Mouse (Mus musculus) heart, embryonic 10.5 days (tissue): Measurements from ENCODE around the gene Neurog1. TPM values are rescaled to one million over a fixed set of nuclear protein-coding genes. Genes with fewer than 3 reads are reported as not detected.
A peak's percentile ranks its signal among the peaks of the same experiment; 100 is the strongest.

Experiments used
- DNase-seq: peaks from one replicate; pipeline ENCODE4 v3.0.0-alpha.2; 2017; ENCODE audit warnings: low spot score
- H3K27ac ChIP-seq: fragments of 300-500 bp; sonication (generic); 2 replicates; pipeline ENCODE4 v1.5.1; 2016; ENCODE audit warnings: mild to moderate bottlenecking
- H3K27me3 ChIP-seq: fragments of 300-500 bp; sonication (generic); 2 replicates; pipeline ENCODE4 v1.6.1; 2016; ENCODE audit warnings: mild to moderate bottlenecking; ENCODE audit not compliant: poor library complexity, insufficient read depth, severe bottlenecking
- H3K36me3 ChIP-seq: fragments of 300-500 bp; sonication (generic); 2 replicates; pipeline ENCODE4 v1.6.1; 2016; ENCODE audit warnings: mild to moderate bottlenecking, moderate library complexity
- H3K4me1 ChIP-seq: fragments of 300-500 bp; sonication (generic); 2 replicates; pipeline ENCODE4 v1.6.1; 2016; ENCODE audit warnings: mild to moderate bottlenecking
- H3K4me3 ChIP-seq: fragments of 300-500 bp; sonication (generic); 2 replicates; pipeline ENCODE4 v1.5.1; 2016; ENCODE audit warnings: mild to moderate bottlenecking, moderate library complexity
- H3K9me3 ChIP-seq: fragments of 300-500 bp; sonication (generic); 2 replicates; pipeline ENCODE4 v1.6.1; 2016; ENCODE audit warnings: mild to moderate bottlenecking, moderate library complexity
- WGBS: fragments of 180-500 bp; shearing (Covaris S2); methylation state at CpG from one replicate; pipeline ENCODE4 v1.1.7; 2016; 5-methylcytosine and 5-hydroxymethylcytosine counted together
- polyA plus RNA-seq: library from polyadenylated mRNA; unstranded; fragments of >200 nt; fragmentation: Nextera tagmentation; extraction: Ambion mirVana; gene quantifications from 2 replicates; pipeline ENCODE4 v1.2.1, GENCODE M21; 2016

The Neurog1 gene
- polyA plus RNA-seq, 1 experiment from 2014 or later = 0.20 TPM

DNA sequence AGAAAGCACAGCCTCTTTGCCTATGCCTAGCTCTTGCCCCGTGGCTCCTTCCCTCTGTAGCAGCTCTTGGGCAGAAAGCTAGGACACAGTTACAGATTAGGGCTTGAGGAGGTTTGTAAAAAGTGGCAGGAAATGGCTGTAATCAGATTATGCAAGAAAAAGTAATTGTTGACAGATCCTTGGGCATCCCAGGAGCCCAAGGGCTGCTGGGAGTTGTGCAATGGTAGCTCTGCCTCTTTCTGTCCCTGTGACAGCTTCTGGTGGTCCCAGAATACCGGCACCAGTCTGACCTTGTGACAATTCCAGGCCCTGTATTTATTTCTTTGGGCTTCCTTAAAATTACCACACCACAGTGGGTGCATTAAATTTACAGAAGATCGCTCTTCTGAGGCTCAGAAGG is 1.4 kb upstream of the Neurog1 start:
- 17% methylated on average over 3 of the region's 3 CpGs for WGBS

DNA sequence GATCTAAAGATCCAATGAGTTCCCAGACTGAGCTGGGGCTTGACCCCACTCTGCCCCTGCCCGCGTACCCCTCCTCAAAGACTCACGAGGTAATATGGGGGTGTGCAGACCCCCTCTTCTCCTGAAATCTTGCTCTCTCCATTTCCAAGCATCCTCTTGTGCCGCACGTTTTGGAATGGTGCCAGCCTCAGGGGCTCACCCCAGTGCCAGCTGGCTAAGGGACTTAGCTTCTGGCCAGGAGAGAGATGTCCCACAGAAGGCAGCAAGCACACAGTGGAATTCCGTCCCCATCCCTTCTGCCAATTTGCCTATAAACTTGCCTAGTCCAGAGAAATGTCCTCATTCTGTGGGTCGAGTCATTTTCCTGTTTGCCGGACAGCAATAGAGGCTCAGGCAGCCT is 820 bp upstream of the Neurog1 start:
- WGBS = 17% methylated on average over 8 of the region's 8 CpGs
- DNase-seq = no peak
- no peak overlapping the region for H3K27ac ChIP-seq
- no peaks in the 10 kb centered on the region for H3K36me3 ChIP-seq
- peaks cover 15% of the 10 kb centered on the region for H3K4me1 ChIP-seq
- no peaks in the 10 kb centered on the region for H3K9me3 ChIP-seq
- H3K27me3 ChIP-seq = peaks cover 100% of the 10 kb centered on the region
- peak overlapping the region; percentile 52; the same call in 1 of the 2 replicates for H3K4me3 ChIP-seq

More for the DNA sequence above, 1.4 kb upstream of the Neurog1 start:
- peaks cover 99% of the 10 kb centered on the region for H3K27me3 ChIP-seq
- H3K4me1 ChIP-seq = peaks cover 15% of the 10 kb centered on the region
- no peaks in the 10 kb centered on the region for H3K9me3 ChIP-seq
- no peaks in the 10 kb centered on the region for H3K36me3 ChIP-seq
- H3K27ac ChIP-seq = no peak overlapping the region
- no peak for DNase-seq
- no peak overlapping the region for H3K4me3 ChIP-seq

GRCm38 (mm10) chr13:56251176-56251923 is 613 bp downstream of the Neurog1 start:
- H3K4me3 ChIP-seq = peak overlapping the region; percentile 52
- no peaks in the 10 kb centered on the region for H3K9me3 ChIP-seq
- peaks cover 100% of the 10 kb centered on the region for H3K27me3 ChIP-seq
- WGBS = 2% methylated on average over 58 of the region's 59 CpGs
- no peaks in the 10 kb centered on the region for H3K36me3 ChIP-seq
- H3K4me1 ChIP-seq = peaks cover 15% of the 10 kb centered on the region
- no peak overlapping the region; the same call in 1 of the 2 replicates for H3K27ac ChIP-seq
- DNase-seq = no peak

- WGBS = 2% methylated on average over 14 of the region's 14 CpGs
- Histone ChIP-seq H3K4me3 (no peak overlapping the region), H3K27ac (no peak overlapping the region)
Observed at GRCm38 (mm10) chr13:56250551-56251161, 1.3 kb downstream of the Neurog1 start.

DNA sequence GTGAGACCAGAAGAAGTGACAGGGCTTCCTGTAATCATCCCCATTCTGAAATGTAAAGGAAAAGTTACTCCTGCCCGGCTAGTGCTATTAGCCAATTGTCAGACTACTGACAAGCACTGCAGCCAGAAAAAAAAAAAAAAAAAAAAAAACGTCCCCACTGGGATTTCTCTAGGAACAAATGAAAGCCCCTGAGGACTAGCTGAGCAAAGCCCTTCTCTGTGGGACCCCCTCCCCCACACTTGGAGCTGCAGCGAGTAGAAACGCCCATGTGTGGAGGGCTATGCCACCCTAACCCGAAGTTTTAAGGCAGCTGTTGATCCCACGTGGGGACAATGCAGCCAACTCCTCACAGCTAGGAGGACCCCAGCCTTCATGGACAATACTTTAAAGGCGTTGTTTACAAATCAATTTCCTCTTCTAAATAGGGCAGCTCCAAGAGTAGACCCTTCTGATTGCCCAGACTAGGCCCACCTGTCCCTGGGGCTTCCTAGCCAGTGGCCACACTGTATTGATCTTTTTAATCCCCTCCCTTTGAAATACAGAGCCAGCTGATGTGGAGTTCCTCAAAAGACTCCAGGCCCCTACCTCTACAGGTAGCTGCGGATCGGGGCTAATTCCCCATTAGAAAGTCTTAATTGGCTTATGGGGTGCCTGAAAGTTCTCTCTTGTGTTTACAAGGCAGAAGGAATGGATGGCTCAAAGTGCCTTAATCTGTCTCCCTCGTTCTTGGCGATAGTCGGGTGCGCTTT is 2.2 kb downstream of the Neurog1 start:
- no peak for DNase-seq

More at GRCm38 (mm10) chr13:56250551-56251161, 1.3 kb downstream of the Neurog1 start:
- no peaks in the 10 kb centered on the region for H3K9me3 ChIP-seq
- peaks cover 15% of the 10 kb centered on the region for H3K4me1 ChIP-seq
- H3K27me3 ChIP-seq = peaks cover 100% of the 10 kb centered on the region
- DNase-seq = no peak
- no peaks in the 10 kb centered on the region for H3K36me3 ChIP-seq

GRCm38 (mm10) chr13:56243104-56243503 is 8.9 kb downstream of the Neurog1 start:
- WGBS = 78% methylated on average over 5 of the region's 5 CpGs
- Histone ChIP-seq H3K4me1 (no peaks in the 10 kb centered on the region), H3K27ac (no peak overlapping the region), H3K27me3 (peaks cover 57% of the 10 kb centered on the region), H3K9me3 (peaks cover 4% of the 10 kb centered on the region; the same call in 1 of the 2 replicates), H3K4me3 (no peak overlapping the region), H3K36me3 (no peaks in the 10 kb centered on the region)
- no peak for DNase-seq

More for the DNA sequence above, 2.2 kb downstream of the Neurog1 start:
- WGBS = 2% methylated on average over 13 of the region's 13 CpGs
- Histone ChIP-seq H3K36me3 (no peaks in the 10 kb centered on the region), H3K4me1 (peaks cover 15% of the 10 kb centered on the region), H3K4me3 (no peak overlapping the region), H3K27me3 (peaks cover 92% of the 10 kb centered on the region), H3K9me3 (no peaks in the 10 kb centered on the region), H3K27ac (no peak overlapping the region)

- Histone ChIP-seq H3K4me1 (no peaks in the 10 kb centered on the region), H3K9me3 (peaks cover 4% of the 10 kb centered on the region; the same call in 1 of the 2 replicates), H3K27ac (no peak overlapping the region), H3K27me3 (peaks cover 48% of the 10 kb centered on the region), H3K4me3 (no peak overlapping the region), H3K36me3 (no peaks in the 10 kb centered on the region)
- 69% methylated on average over 16 of the region's 16 CpGs for WGBS
- no peak for DNase-seq
Observed at GRCm38 (mm10) chr13:56240012-56240770, 11.8 kb downstream of the Neurog1 start.

DNA sequence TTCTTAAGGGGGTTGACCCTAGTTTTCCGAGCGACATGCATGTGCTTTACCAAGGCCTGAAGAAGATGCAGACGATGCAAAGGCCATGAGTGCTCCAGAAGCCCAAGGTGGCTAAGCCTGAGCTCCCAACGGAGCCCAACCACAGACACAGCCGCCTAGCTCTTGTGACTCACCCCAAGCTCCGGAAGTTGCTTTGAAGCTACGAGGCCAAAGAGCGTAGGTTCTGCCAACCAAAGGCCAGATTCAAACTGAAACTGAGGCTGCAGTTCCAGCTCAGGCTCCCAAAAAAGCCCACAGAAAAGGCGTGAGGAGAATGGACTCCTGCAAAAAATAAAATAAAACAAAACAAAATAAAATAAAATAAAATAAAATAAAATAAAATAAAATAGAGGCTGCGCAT is 14.1 kb downstream of the Neurog1 start:
- Histone ChIP-seq H3K4me3 (no peak overlapping the region), H3K36me3 (no peaks in the 10 kb centered on the region), H3K4me1 (no peaks in the 10 kb centered on the region), H3K9me3 (no peaks in the 10 kb centered on the region; the same call in 1 of the 2 replicates), H3K27me3 (peaks cover 59% of the 10 kb centered on the region), H3K27ac (no peak overlapping the region)
- DNase-seq = no peak
- WGBS = 75% methylated on average over 10 of the region's 10 CpGs

- peaks cover 72% of the 10 kb centered on the region for H3K27me3 ChIP-seq
- H3K4me1 ChIP-seq = no peaks in the 10 kb centered on the region
- 22% methylated on average over 7 of the region's 7 CpGs for WGBS
- no peak for DNase-seq
- no peaks in the 10 kb centered on the region for H3K36me3 ChIP-seq
- H3K9me3 ChIP-seq = no peaks in the 10 kb centered on the region
- no peak overlapping the region for H3K4me3 ChIP-seq
- H3K27ac ChIP-seq = no peak overlapping the region
Observed at GRCm38 (mm10) chr13:56236194-56236593, 15.8 kb downstream of the Neurog1 start.

DNA sequence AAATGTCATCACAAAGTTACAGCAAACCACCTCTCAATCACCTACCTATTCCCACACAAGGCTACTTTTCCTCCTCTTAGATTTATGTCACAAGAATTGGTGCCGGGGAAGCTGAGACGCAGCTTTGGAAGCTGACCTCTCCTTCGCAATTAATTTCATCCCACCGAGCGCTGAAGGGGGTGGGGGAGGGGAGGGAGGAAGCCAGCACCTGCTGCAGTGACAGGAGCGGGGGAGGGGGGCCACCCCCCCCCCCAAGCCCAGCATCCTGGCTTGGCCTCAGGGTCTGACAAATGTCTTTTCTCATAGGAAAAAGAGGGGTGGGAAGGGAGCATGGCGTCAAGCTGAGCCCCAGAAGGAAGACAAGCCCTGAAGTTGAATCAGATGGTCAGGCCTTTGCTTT is 23.2 kb downstream of the Neurog1 start:
- DNase-seq = no peak
- Histone ChIP-seq H3K9me3 (no peaks in the 10 kb centered on the region), H3K4me3 (no peak overlapping the region), H3K36me3 (no peaks in the 10 kb centered on the region), H3K27me3 (peaks cover 93% of the 10 kb centered on the region), H3K27ac (no peak overlapping the region), H3K4me1 (0 out of 2 replicates have a peak, but pooled peaks cover under 1% of the 10 kb centered on the region)
- WGBS = 17% methylated on average over 7 of the region's 7 CpGs

DNA sequence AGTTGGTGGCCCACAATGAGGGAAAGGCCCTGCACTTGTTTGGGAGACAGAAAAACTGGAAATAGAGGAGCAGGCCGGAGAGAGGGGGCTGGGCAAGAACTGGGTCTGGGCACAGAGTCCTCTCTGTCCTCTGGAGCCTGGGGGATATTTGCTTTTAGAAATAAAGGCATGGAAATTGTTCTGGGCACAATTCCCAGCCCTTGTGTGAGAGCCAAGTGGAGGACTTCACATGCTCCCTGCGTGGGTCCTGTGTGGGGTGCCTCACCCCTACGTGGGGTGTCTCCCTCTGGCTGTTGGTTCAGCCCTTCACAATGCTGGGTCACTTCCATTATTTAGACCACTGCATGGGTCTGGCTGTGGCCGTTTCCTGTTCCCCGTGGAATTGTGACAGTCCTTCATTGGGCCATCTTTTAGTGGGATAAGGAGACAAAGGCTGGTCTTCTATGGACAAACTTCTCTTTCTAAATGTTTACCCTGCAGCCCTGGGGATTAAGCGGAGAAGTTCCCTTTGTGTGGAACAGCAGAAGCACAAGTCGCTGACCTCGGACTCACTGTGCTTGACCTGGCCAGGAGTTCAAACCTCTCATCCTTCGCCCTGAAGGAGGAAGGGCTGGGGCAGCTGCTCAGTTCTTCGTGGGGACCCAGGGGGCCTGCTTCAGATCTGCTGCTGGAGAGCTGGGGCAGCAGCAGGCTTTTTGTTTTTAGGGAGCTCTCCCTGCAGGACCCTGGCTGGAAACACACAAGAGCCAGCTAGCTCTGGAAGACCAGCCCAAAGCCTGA is 25.6 kb downstream of the Neurog1 start:
- DNase-seq = no peak
- WGBS = 35% methylated on average over 10 of the region's 10 CpGs
- no peak overlapping the region for H3K27ac ChIP-seq

GRCm38 (mm10) chr13:56223625-56224024 is 28.3 kb downstream of the Neurog1 start:
- Histone ChIP-seq H3K4me3 (no peak overlapping the region), H3K27ac (no peak overlapping the region), H3K9me3 (no peaks in the 10 kb centered on the region), H3K36me3 (no peaks in the 10 kb centered on the region), H3K4me1 (peaks cover 22% of the 10 kb centered on the region), H3K27me3 (peaks cover 99% of the 10 kb centered on the region)
- 3% methylated on average over 21 of the region's 21 CpGs for WGBS
- no peak for DNase-seq

More for the DNA sequence above, 25.6 kb downstream of the Neurog1 start:
- peaks cover 100% of the 10 kb centered on the region for H3K27me3 ChIP-seq
- H3K9me3 ChIP-seq = no peaks in the 10 kb centered on the region
- H3K36me3 ChIP-seq = no peaks in the 10 kb centered on the region
- H3K4me1 ChIP-seq = peaks cover 17% of the 10 kb centered on the region
- no peak overlapping the region for H3K4me3 ChIP-seq
